Mouse (Mus musculus) hindbrain, embryonic 16.5 days (tissue): ENCODE measurements around the gene Sema4d. TPM values are rescaled to one million over a fixed set of nuclear protein-coding genes. Genes with fewer than 3 reads are reported as not detected.
"Not testable (repeated sequence)": the region's sequence is repeated elsewhere in the genome, so short reads cannot be mapped to it uniquely, and the experiment has no call there.

Experiments used
- ATAC-seq: fragments of 200-750 bp; cut with Nextera tagmentation; 2 replicates; pipeline ENCODE4 v1.8.0; 2017; ENCODE audit warnings: moderate TSS enrichment, moderate library complexity
- H3K27ac ChIP-seq: fragments of 300-500 bp; sonication (generic); 2 replicates; pipeline ENCODE4 v1.5.1; 2014; ENCODE audit warnings: low read depth, mild to moderate bottlenecking, control low read depth, low read length, moderate library complexity
- H3K27me3 ChIP-seq: fragments of 300-500 bp; sonication (generic); replicated peaks from 2 replicates; pipeline ENCODE4 v1.6.1; 2014; ENCODE audit warnings: low read length; ENCODE audit not compliant: control insufficient read depth, insufficient read depth
- H3K36me3 ChIP-seq: fragments of 300-500 bp; sonication (generic); 2 replicates; pipeline ENCODE4 v1.6.1; 2014; ENCODE audit warnings: mild to moderate bottlenecking, low read length, moderate library complexity, mixed read lengths; ENCODE audit not compliant: control insufficient read depth, insufficient read depth
- H3K4me1 ChIP-seq: fragments of 300-500 bp; sonication (generic); 2 replicates; pipeline ENCODE4 v1.6.1; 2014; ENCODE audit warnings: low read depth, low read length; ENCODE audit not compliant: control insufficient read depth, insufficient read depth
- H3K4me2 ChIP-seq: fragments of 300-500 bp; sonication (generic); 2 replicates; pipeline ENCODE4 v1.6.1; 2014; ENCODE audit warnings: mild to moderate bottlenecking, low read length, control low read depth, moderate library complexity
- H3K4me3 ChIP-seq: fragments of 300-500 bp; sonication (generic); 2 replicates; pipeline ENCODE4 v1.5.1; 2014; ENCODE audit warnings: mild to moderate bottlenecking, low read length, control low read depth, moderate library complexity
- H3K9ac ChIP-seq: fragments of 300-500 bp; sonication (generic); 2 replicates; pipeline ENCODE4 v1.6.1; 2014; ENCODE audit warnings: low read depth, mild to moderate bottlenecking, control low read depth, low read length, moderate library complexity
- H3K9me3 ChIP-seq: fragments of 300-500 bp; sonication (generic); 2 replicates; pipeline ENCODE4 v1.6.1; 2014; ENCODE audit warnings: mild to moderate bottlenecking, low read length, moderate library complexity; ENCODE audit not compliant: control insufficient read depth
- WGBS: fragments of 180-500 bp; shearing (Covaris S2); extraction: QIAGEN DNeasy Blood & Tissue Kit; methylation state at CpG from one replicate; pipeline ENCODE4 v1.1.7; 2014; 5-methylcytosine and 5-hydroxymethylcytosine counted together
- polyA plus RNA-seq: library from polyadenylated mRNA; unstranded; fragments of >200 nt; fragmentation: Nextera tagmentation; extraction: Ambion mirVana; gene quantifications from 2 replicates; pipeline ENCODE4 v1.2.1, GENCODE M21; 2015

Gene Sema4d
- polyA plus RNA-seq, 1 experiment from 2014 or later, result 14.3 TPM

DNA sequence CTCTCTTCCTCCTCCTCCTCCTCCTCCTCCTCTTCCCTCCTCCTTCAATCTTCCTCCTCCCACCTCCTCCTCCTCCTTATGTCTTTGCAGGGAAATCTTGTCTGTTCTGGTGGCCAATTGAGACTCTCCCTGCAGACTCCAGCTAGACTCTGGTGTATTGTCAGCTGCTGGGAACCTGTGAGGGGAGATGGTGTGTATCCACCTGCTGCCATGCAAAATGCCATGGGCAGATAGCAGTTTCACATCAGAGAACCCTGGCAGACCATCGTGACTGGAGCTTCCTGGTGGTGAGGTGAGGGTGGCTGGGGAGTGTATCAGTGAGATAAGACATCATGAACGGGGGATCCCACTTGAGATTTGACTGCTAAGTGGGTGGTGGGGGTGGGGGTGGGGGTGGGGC is 41.0 kb upstream of the Sema4d start:
- H3K27ac ChIP-seq, result no peak overlapping the region
- no peak overlapping the region for H3K4me2 ChIP-seq
- no peak overlapping the region for H3K4me3 ChIP-seq
- 81% methylated on average over 2 of the region's 2 CpGs for WGBS
- H3K4me1 ChIP-seq, result no peaks in the 10 kb centered on the region; the same call in 1 of the 2 replicates
- no peaks in the 10 kb centered on the region for H3K9me3 ChIP-seq
- no peak for ATAC-seq
- H3K9ac ChIP-seq, result no peak overlapping the region
- peaks cover 15% of the 10 kb centered on the region for H3K27me3 ChIP-seq
- H3K36me3 ChIP-seq, result no peaks in the 10 kb centered on the region

DNA sequence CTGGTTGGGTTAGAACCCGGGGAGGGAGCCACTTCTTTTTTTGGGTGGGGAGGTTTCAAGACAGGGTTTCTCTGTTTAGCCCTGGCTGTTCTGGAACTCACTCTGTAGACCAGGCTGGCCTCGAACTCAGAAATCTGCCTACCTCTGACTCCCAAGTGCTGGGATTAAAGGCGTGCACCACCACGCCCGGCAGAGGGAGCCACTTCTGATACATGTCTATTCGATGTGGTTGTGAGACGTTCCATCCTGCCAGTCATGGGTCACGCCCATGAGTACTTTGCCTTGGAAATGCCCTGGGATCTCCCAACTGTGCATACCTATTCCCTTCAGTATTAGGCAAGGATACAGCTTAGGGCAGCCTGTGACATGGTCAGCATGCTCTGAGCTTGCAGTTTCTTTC is 40.5 kb upstream of the Sema4d start:
- not testable (repeated sequence) for H3K36me3 ChIP-seq, H3K9ac ChIP-seq, ATAC-seq, H3K4me3 ChIP-seq, H3K27ac ChIP-seq, H3K4me1 ChIP-seq, H3K4me2 ChIP-seq, H3K9me3 ChIP-seq
- H3K27me3 ChIP-seq, result peaks cover 14% of the 10 kb centered on the region
- WGBS, result 66% methylated on average over 8 of the region's 8 CpGs

DNA sequence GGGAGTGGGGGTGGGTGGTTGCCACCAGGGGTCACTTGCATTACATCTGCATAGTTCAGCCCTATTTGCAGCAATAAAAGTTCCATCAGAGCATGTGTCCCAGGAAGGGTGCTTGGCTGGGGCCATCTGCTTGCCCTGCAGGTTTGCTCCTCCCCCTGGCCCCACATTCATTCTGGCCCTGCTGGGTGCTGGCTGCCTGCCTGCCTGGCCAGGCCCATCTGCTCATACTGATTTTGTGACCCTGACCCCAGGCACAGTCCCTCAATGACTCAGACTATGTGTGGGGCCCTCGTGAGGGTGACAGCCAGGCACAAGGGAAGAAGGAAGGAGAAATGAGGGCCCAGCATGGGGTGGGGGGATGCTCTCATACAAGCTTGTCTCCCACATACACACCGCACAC is 40.1 kb upstream of the Sema4d start:
- no peak overlapping the region for H3K4me3 ChIP-seq
- no peaks in the 10 kb centered on the region for H3K9me3 ChIP-seq
- no peaks in the 10 kb centered on the region for H3K36me3 ChIP-seq
- no peaks in the 10 kb centered on the region; the same call in 1 of the 2 replicates for H3K4me1 ChIP-seq
- no peak overlapping the region for H3K27ac ChIP-seq
- no peak overlapping the region for H3K4me2 ChIP-seq
- 42% methylated on average over 2 of the region's 2 CpGs for WGBS
- peaks cover 11% of the 10 kb centered on the region for H3K27me3 ChIP-seq
- ATAC-seq, result peak; percentile 62
- no peak overlapping the region for H3K9ac ChIP-seq

DNA sequence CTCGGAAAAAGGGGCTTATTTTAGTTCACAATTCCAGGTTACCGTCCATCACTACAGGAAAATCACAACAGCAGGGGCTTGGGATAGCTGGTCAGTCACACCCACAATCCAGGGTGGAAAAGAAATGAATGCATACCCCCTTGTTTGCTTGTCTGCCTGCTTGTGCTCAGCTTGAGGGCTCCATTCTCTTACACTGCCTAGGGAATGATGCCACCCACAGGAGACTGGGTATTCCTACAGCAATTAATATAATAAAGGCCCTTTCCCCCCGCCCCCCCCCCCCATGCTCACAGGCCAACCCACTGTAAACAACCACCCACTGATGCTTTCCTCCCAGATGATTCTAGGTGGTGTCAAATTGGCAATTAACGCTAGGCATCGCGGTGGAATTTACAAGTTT is 38.9 kb upstream of the Sema4d start:
- Histone ChIP-seq H3K27me3 (peaks cover 4% of the 10 kb centered on the region; the same call in 1 of the 2 replicates), H3K4me1 (no peaks in the 10 kb centered on the region; the same call in 1 of the 2 replicates), H3K4me2 (no peak overlapping the region), H3K27ac (no peak overlapping the region), H3K9ac (no peak overlapping the region), H3K4me3 (no peak overlapping the region), H3K9me3 (no peaks in the 10 kb centered on the region), H3K36me3 (no peaks in the 10 kb centered on the region)
- WGBS, result 93% methylated on average over 6 of the region's 6 CpGs
- no peak for ATAC-seq

DNA sequence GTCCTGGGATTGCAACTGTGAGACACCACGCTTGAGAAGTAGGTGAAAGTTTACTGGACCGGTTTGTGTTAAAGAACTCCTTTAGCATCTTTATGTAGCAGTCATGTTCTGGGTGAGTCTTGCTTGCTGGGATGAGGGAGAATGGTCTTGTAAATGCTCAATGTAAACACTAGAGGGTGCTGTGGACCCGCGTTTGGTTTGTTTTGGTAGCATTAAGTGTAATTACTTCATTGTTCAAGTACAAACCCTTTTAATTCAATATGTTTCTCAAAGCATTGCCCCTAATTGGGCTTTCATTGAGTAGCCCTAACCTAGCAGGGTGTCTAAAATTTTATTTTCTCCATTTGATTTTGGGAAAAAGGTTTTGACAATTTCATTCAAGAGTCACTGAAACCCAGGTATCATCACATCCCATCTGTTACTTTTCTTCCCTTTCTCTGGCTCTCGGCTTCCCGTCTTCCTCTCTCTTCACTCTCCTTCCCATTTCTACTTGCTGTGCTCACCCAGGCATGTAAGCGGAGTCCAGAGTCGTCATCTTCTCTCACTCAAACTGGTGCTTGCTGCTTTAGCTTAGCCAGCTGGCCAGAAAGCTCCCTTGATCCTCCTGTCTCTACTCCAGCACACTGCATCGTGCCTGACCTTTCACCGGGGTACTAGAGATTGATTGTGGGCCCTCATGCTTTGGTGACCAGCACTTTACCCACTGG is 37.4 kb upstream of the Sema4d start:
- Histone ChIP-seq H3K4me2 (no peak overlapping the region), H3K36me3 (no peaks in the 10 kb centered on the region), H3K4me1 (no peaks in the 10 kb centered on the region; the same call in 1 of the 2 replicates), H3K27ac (no peak overlapping the region), H3K9me3 (no peaks in the 10 kb centered on the region), H3K4me3 (no peak overlapping the region), H3K27me3 (no peaks in the 10 kb centered on the region), H3K9ac (no peak overlapping the region)
- ATAC-seq, result 0 out of 2 replicates have a peak, but pooled peaks have one; percentile 28
- WGBS, result 30% methylated on average over 10 of the region's 10 CpGs

DNA sequence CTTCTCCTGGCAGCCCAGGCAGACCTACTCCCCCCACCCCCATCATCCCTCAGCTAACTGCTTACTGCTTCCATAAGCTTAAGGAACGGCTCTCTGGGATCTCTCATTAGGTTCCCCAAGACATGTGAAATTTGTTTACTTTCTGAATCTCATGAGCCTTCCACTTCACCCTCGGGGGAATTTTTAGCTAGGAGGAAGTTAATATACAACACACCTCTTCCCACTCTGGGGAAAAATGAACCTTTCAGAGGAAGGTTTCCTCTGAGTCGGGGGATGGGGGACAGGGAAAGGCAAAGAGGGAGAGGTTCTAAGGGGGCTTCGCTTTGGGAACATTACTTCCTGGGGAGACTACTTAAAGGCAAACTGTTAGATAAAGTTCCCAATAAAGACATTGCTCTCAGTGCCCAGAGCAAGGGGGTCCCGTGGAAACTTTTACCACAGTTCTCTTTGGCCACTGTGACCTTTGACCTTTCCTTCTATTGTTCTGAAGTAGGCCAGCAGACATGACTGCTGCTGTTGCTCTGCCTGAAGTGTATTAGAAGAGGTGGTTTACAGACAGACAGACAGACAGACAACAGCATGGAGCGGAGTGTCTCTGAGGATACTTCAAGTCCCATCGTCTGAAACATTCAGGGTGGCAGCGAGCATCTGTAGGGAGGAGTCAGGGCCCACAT is 30.4 kb upstream of the Sema4d start:
- no peak overlapping the region for H3K4me3 ChIP-seq
- no peaks in the 10 kb centered on the region for H3K9me3 ChIP-seq
- no peak overlapping the region for H3K4me2 ChIP-seq
- H3K9ac ChIP-seq, result no peak overlapping the region
- 44% methylated on average over 8 of the region's 8 CpGs for whole genome bisulfite sequencing
- no peaks in the 10 kb centered on the region for H3K36me3 ChIP-seq
- no peak overlapping the region for H3K27ac ChIP-seq
- ATAC-seq, result no peak
- H3K4me1 ChIP-seq, result no peaks in the 10 kb centered on the region
- H3K27me3 ChIP-seq, result no peaks in the 10 kb centered on the region

DNA sequence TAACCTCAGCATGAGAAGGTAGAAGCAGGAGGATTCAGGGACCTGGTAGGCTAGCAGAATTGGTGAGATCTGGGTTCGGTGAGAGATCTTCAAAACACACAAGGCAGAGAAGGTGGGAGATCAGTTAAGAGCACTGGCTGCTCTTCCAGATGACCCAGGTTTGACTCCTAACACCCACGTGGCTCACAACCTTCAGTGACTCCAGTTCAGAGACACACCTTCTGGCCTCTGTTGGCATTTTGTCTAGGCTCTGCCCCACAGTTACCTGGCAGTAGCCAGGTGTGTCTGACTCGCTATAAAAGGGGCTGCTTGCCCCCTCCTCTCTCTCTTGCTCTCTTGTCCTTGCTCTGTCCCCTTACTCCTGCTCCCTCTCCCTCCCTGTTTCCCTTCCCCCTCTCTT is 28.4 kb upstream of the Sema4d start:
- H3K9ac ChIP-seq, result no peak overlapping the region
- peaks cover 2% of the 10 kb centered on the region; the same call in 1 of the 2 replicates for H3K4me1 ChIP-seq
- no peaks in the 10 kb centered on the region for H3K36me3 ChIP-seq
- 68% methylated on average over 2 of the region's 3 CpGs for WGBS
- H3K27me3 ChIP-seq, result no peaks in the 10 kb centered on the region
- H3K9me3 ChIP-seq, result no peaks in the 10 kb centered on the region
- no peak overlapping the region for H3K4me3 ChIP-seq
- ATAC-seq, result no peak
- no peak overlapping the region for H3K4me2 ChIP-seq
- H3K27ac ChIP-seq, result no peak overlapping the region

DNA sequence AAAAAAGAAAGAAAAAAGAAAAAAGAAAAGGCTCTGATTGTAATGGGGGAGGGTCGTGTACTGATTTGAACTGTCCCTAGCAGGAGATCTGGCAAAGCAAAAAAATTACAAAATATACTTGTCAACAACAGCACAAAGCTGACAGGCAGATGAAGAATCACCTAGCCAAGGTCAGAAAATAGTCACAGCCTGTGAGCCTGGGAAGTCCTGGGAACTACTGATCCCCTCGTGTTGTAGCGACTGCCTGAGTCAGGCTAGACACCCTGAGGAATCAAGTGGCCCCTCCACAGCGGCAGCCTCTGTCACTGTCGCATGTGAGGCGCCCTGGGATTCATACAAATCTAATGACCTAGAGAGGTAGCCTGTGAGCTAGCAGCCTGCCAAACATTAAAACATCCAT is 25.8 kb upstream of the Sema4d start:
- H3K9ac ChIP-seq, result no peak overlapping the region
- peaks cover 5% of the 10 kb centered on the region for H3K4me1 ChIP-seq
- no peaks in the 10 kb centered on the region for H3K9me3 ChIP-seq
- H3K27ac ChIP-seq, result no peak overlapping the region
- no peaks in the 10 kb centered on the region for H3K36me3 ChIP-seq
- no peak overlapping the region for H3K4me2 ChIP-seq
- WGBS, result 68% methylated on average over 6 of the region's 6 CpGs
- no peaks in the 10 kb centered on the region for H3K27me3 ChIP-seq
- H3K4me3 ChIP-seq, result no peak overlapping the region
- ATAC-seq, result no peak

DNA sequence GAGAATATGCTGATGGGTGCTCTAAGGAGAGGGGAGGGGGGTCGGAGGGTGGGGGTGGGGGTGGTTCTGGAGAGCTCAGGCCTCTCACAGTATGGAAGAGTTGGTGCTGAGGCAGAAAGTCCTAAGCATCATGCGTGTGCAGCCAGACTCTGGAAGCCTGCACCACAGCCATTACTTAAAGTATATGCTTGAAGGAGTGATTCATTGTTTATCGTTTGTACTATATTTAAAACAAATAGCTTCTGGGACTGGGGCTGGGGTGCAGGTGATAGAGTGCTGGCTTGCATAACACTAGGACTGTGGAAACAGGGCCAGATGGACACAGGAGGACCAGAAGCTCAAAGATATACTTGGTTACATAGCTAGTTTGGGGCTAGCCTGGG is 25.4 kb upstream of the Sema4d start:
- 65% methylated on average over 3 of the region's 3 CpGs for WGBS
- H3K4me2 ChIP-seq, result no peak overlapping the region
- no peak for ATAC-seq

More for the DNA sequence above, 25.4 kb upstream of the Sema4d start:
- Histone ChIP-seq H3K9ac (no peak overlapping the region), H3K36me3 (no peaks in the 10 kb centered on the region), H3K9me3 (no peaks in the 10 kb centered on the region), H3K4me1 (peaks cover 5% of the 10 kb centered on the region), H3K27ac (no peak overlapping the region), H3K27me3 (no peaks in the 10 kb centered on the region), H3K4me3 (no peak overlapping the region)
